Mouse (Mus musculus) kidney, embryonic 16.5 days (tissue): ENCODE results near the gene Tars2. TPM values are rescaled to one million over a fixed set of nuclear protein-coding genes. Genes with fewer than 3 reads are reported as not detected.
A peak's percentile ranks its signal among the peaks of the same experiment; 100 is the strongest.
"Not testable (repeated sequence)": the region's sequence is repeated elsewhere in the genome, so short reads cannot be mapped to it uniquely, and the experiment has no call there.

ENCODE experiments used
- ATAC-seq: fragments of 200-750 bp; cut with Nextera tagmentation; 2 replicates; pipeline ENCODE4 v1.8.0; 2017; ENCODE audit warnings: moderate TSS enrichment; ENCODE audit not compliant: low FRiP score, low TSS enrichment
- H3K27ac ChIP-seq: fragments of 300-500 bp; sonication (generic); 2 replicates; pipeline ENCODE4 v1.5.1; 2014; ENCODE audit warnings: low read length
- H3K27me3 ChIP-seq: fragments of 300-500 bp; sonication (generic); 2 replicates; pipeline ENCODE4 v1.6.1; 2014; ENCODE audit warnings: low read length, control low read depth, mixed read lengths; ENCODE audit not compliant: insufficient read depth
- H3K36me3 ChIP-seq: fragments of 300-500 bp; sonication (generic); 2 replicates; pipeline ENCODE4 v1.6.1; 2014; ENCODE audit warnings: low read length, control low read depth, mixed read lengths; ENCODE audit not compliant: insufficient read depth
- H3K4me1 ChIP-seq: fragments of 300-500 bp; sonication (generic); 2 replicates; pipeline ENCODE4 v1.6.1; 2014; ENCODE audit warnings: low read length, control low read depth, mixed read lengths; ENCODE audit not compliant: insufficient read depth
- H3K4me2 ChIP-seq: fragments of 300-500 bp; sonication (generic); replicated peaks from 2 replicates; pipeline ENCODE4 v1.6.1; 2014; ENCODE audit warnings: low read depth, low read length
- H3K4me3 ChIP-seq: fragments of 300-500 bp; sonication (generic); 2 replicates; pipeline ENCODE4 v1.5.1; 2014; ENCODE audit warnings: mild to moderate bottlenecking, low read length
- H3K9ac ChIP-seq: fragments of 300-500 bp; sonication (generic); replicated peaks from 2 replicates; pipeline ENCODE4 v1.6.1; 2014; ENCODE audit warnings: low read length
- H3K9me3 ChIP-seq: fragments of 300-500 bp; sonication (generic); 2 replicates; pipeline ENCODE4 v1.6.1; 2016; ENCODE audit warnings: low read length, control low read depth
- WGBS: fragments of 180-500 bp; shearing (Covaris S2); extraction: QIAGEN DNeasy Blood & Tissue Kit; methylation state at CpG from one replicate; pipeline ENCODE4 v1.1.7; 2014; 5-methylcytosine and 5-hydroxymethylcytosine counted together
- microRNA-seq: library from miRNA; unstranded; fragments of <30 nt; microRNA quantifications from one replicate; pipeline ENCODE4, GENCODE M21; 2016
- polyA plus RNA-seq: library from polyadenylated mRNA; unstranded; fragments of >200 nt; fragmentation: Nextera tagmentation; extraction: Ambion mirVana; gene quantifications from 2 replicates; pipeline ENCODE4 v1.2.1, GENCODE M21; 2015

The Tars2 gene
- polyA plus RNA-seq, 1 experiment from 2014 or later, result 55.9 TPM

GRCm38 (mm10) chr3:95692677-95693076 lies 67.3 kb downstream of the Tars2 start:
- Histone ChIP-seq H3K4me3 (no peak overlapping the region), H3K4me1 (peaks cover 53% of the 10 kb centered on the region), H3K4me2 (no peak overlapping the region), H3K27me3 (no peaks in the 10 kb centered on the region), H3K9me3 (0 out of 2 replicates have a peak, but pooled peaks cover 2% of the 10 kb centered on the region), H3K9ac (no peak overlapping the region), H3K36me3 (no peaks in the 10 kb centered on the region), H3K27ac (no peak overlapping the region)
- ATAC-seq, result no peak
- 77% methylated on average over 6 of the region's 6 CpGs for WGBS

DNA sequence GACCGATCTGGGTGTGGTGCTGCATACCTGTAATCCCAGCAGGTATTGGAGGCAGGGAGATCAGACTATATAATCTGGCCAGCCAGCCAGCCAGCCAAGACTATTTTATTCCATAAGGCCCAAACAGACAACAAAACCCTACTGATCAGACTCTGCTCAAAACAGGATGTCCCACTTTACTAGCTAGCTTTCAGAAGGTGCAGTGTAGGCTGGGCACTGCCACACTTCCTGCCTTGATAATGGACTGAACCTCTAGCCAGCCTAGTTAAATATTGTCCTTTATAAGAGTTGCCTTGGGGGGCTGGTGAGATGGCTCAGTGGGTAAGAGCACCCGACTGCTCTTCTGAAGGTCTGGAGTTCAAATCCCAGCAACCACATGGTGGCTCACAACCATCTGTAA lies 69.5 kb downstream of the Tars2 start:
- 88% methylated on average over 2 of the region's 2 CpGs for WGBS
- not testable (repeated sequence) for H3K4me3 ChIP-seq, H3K36me3 ChIP-seq, H3K4me2 ChIP-seq, H3K9me3 ChIP-seq, H3K9ac ChIP-seq, ATAC-seq, H3K27me3 ChIP-seq
- Histone ChIP-seq H3K4me1 (peaks cover 62% of the 10 kb centered on the region), H3K27ac (peak overlapping the region; percentile 66; the same call in 1 of the 2 replicates)

Small RNA genes within 50 kb of the gene (microRNA-seq; reads per million reads assigned to microRNA genes)
- 0.47 reads per million for gene Mir7014

Other genes with a start within 250 kb of the Tars2 start
- 12.1 and 12.4 TPM in 2 replicates for gene Ctss, start 233.4 kb downstream of the Tars2 start, polyA plus RNA-seq
- gene Hormad1, start 200.5 kb downstream of the Tars2 start, polyA plus RNA-seq, result 0.17 TPM in 1 of 2 replicates, not detected in the other
- gene Golph3l, start 171.3 kb downstream of the Tars2 start, polyA plus RNA-seq, result 36.4 and 38.5 TPM in 2 replicates
- gene Ensa, start 135.2 kb downstream of the Tars2 start, polyA plus RNA-seq, result 76.4 and 78.6 TPM in 2 replicates
- 23.7 and 38.1 TPM in 2 replicates for gene Mcl1, start 101.4 kb downstream of the Tars2 start, polyA plus RNA-seq
- gene Adamtsl4, start 72.3 kb downstream of the Tars2 start, polyA plus RNA-seq, result 3.8 and 3.9 TPM in 2 replicates
- 174 and 208 TPM in 2 replicates for gene Ecm1, start 20.6 kb downstream of the Tars2 start, polyA plus RNA-seq
- gene Rprd2, start 58.7 kb upstream of the Tars2 start, polyA plus RNA-seq, result 19.9 and 22.7 TPM in 2 replicates
- gene Prpf3, start 95.7 kb upstream of the Tars2 start, polyA plus RNA-seq, result 56.3 and 57.0 TPM in 2 replicates
- 355 and 371 TPM in 2 replicates for gene Mrps21, start 111.3 kb upstream of the Tars2 start, polyA plus RNA-seq
- gene Ciart, start 122.0 kb upstream of the Tars2 start, polyA plus RNA-seq, result 5.8 and 6.0 TPM in 2 replicates
- gene BC028528, start 131.8 kb upstream of the Tars2 start, polyA plus RNA-seq, result 38.8 and 45.7 TPM in 2 replicates
- gene Aph1a, start 133.8 kb upstream of the Tars2 start, polyA plus RNA-seq, result 41.3 and 44.1 TPM in 2 replicates
- gene Car14, start 144.5 kb upstream of the Tars2 start, polyA plus RNA-seq, result 21.0 and 22.5 TPM in 2 replicates
- 206 and 252 TPM in 2 replicates for gene Anp32e, start 169.0 kb upstream of the Tars2 start, polyA plus RNA-seq
- 29.0 and 32.8 TPM in 2 replicates for gene Plekho1, start 235.8 kb upstream of the Tars2 start, polyA plus RNA-seq